Mouse (Mus musculus) spleen, adult 2 months (tissue): ENCODE data around the gene Ube4b. TPM values are rescaled to one million over a fixed set of nuclear protein-coding genes. Genes with fewer than 3 reads are reported as not detected.

Source experiments
- DNase-seq, 2 experiments: peaks; one replicate each; pipeline versions ENCODE4 v3.0.0 to v3.0.0-alpha.2; 2012 to 2021; ENCODE audit warnings: low spot score in 2 of 2, low read depth in 1 of 2
- H3K27ac ChIP-seq: fragments of 200-500 bp; 2 replicates; pipeline ENCODE4 v1.5.1; 2012; ENCODE audit warnings: low read length, inconsistent platforms; ENCODE audit not compliant: insufficient read depth
- H3K27me3 ChIP-seq: fragments of 200-500 bp; 2 replicates; pipeline ENCODE4 v1.6.1; 2012; ENCODE audit warnings: mild to moderate bottlenecking, moderate library complexity, low read length, inconsistent platforms; ENCODE audit not compliant: control insufficient read depth, insufficient read depth
- H3K36me3 ChIP-seq: fragments of 200-500 bp; 2 replicates; pipeline ENCODE4 v1.6.1; 2012; ENCODE audit warnings: mild to moderate bottlenecking, low read length, inconsistent platforms; ENCODE audit not compliant: control insufficient read depth, insufficient read depth
- H3K4me1 ChIP-seq: fragments of 200-500 bp; 2 replicates; pipeline ENCODE4 v1.6.1; 2011; ENCODE audit warnings: inconsistent platforms; ENCODE audit not compliant: control insufficient read depth, insufficient read depth, insufficient read length
- H3K4me3 ChIP-seq: fragments of 200-500 bp; 2 replicates; pipeline ENCODE4 v1.5.1; 2011; ENCODE audit warnings: mild to moderate bottlenecking, inconsistent platforms; ENCODE audit not compliant: insufficient read depth, insufficient read length; ENCODE audit errors: extremely low read depth
- CTCF ChIP-seq: fragments of 200-500 bp; IDR thresholded peaks from 2 replicates; pipeline ENCODE4 v1.5.1; 2011; ENCODE audit warnings: mild to moderate bottlenecking, inconsistent platforms; ENCODE audit not compliant: insufficient read depth, insufficient read length, insufficient replicate concordance; ENCODE audit errors: extremely low read depth
- POLR2A ChIP-seq: fragments of 200-500 bp; IDR thresholded peaks from 2 replicates; pipeline ENCODE4 v1.6.1; 2011; ENCODE audit warnings: low read depth, low read length, inconsistent platforms
- WGBS: fragments of 180-500 bp; shearing (Covaris S2); methylation state at CpG from one replicate; pipeline ENCODE4 v1.1.7; 2018; 5-methylcytosine and 5-hydroxymethylcytosine counted together
- polyA plus RNA-seq: library from polyadenylated mRNA; depleted of rRNA; stranded (reverse); fragments of >200 nt; gene quantifications from 2 replicates; pipeline ENCODE4 v1.2.3, GENCODE M21; 2012

The Ube4b gene
- polyA plus RNA-seq, 1 experiment: 36.6 TPM

DNA sequence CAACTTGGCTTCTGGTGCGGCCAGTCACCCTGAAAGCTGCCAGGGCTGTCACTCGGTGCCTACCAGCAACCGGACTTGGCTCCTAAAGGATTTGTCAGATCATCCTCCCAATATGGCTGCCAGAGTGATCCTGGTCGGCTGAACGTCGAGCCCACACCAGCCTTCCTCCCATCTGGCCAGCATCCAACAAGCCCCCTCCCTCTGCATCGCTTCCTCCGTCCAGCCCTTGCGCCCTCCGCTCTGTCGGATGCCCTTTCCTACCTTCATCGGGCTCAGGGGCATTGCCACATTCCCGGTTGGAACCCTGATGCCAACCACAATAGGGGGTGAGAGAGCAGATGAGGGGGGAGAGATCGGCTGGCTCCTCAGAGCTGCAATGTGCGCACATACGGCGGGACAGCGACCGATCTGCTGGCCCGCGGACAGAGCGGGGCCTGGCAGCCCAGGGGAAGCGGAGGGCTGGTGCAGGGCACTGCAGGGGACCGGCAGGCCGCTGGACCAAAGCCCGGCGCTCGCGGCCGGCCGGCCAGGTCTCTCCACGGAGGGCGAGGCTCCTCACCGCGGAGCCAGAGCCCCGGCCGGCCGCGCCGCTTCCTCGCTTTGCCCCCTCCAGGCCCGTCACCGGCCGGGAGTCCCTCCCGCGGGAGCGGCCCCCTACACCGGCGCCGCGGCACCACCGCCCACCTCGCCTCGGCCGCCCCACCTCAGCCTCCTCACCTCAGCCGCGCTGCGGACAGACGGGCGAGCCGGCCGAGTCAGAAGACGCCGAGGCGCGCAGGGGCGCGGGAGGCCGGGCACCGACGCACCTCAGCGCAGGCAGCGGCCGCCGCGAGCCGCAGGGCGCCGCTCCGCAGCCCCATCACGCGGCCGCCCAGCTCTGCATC, 119.6 kb downstream of the Ube4b start:
- Histone ChIP-seq H3K4me1 (no peaks in the 10 kb centered on the region; the same call in 1 of the 2 replicates), H3K27ac (peak overlapping the region; percentile 67), H3K36me3 (no peaks in the 10 kb centered on the region), H3K27me3 (no peaks in the 10 kb centered on the region; the same call in none of the 2 replicates), H3K4me3 (peak overlapping the region; percentile 85)
- TF ChIP-seq CTCF: no peak
- TF ChIP-seq POLR2A: no peak
- DNase-seq: peak in 1 of 2 experiments; percentile 8
- 2% methylated on average over 76 of the region's 83 CpGs for WGBS

DNA sequence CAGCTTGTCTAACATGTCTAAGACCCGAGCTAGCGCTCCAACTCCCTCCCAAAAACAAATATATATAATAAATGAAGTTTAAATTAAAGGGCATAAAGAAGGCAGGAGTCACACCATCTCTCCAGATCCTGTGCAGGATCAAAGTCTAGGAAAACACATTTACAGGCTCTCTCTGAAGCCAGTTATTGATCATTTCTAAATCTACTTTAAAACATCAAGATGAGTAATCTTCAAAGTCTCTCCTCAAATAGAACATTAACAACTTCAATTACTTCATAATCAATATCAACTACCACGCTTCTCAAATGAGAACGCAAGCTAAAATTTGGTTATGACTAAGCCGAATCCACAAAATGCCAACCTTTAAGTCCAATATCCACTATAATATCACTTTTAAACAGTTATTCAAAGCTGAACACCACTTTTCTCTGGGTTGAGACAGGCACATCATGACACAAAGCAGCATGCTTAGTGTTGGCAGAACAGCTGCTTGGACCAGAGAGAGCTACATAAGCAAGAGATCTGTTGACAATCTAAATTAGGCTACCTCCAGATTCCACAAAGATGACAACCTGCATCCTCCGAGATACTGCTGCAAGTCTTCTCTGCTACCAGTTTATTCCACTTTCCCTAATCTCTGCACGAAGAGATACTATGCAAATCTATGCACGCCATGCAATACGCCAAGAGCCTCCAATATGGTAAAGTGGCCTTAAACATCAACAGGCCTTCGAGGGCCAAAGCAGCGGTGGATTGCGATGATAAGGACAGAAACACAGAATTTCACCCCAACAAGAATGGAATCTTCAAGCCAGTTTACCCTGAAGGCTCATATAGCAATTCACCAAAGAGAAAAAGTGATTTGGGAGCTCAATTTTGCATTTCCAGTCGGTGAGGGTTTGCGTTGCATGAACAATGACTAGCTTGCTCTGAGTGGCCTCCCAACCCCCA, 120.5 kb downstream of the Ube4b start:
- H3K27ac ChIP-seq: no peak overlapping the region
- no peaks in the 10 kb centered on the region; the same call in 1 of the 2 replicates for H3K4me1 ChIP-seq
- no peaks in the 10 kb centered on the region; the same call in none of the 2 replicates for H3K27me3 ChIP-seq
- no peaks in the 10 kb centered on the region for H3K36me3 ChIP-seq
- 73% methylated on average over 14 of the region's 14 CpGs for WGBS
- H3K4me3 ChIP-seq: peak overlapping the region; percentile 85
- DNase-seq: no peak
- TF ChIP-seq CTCF (no peak), POLR2A (no peak)

DNA sequence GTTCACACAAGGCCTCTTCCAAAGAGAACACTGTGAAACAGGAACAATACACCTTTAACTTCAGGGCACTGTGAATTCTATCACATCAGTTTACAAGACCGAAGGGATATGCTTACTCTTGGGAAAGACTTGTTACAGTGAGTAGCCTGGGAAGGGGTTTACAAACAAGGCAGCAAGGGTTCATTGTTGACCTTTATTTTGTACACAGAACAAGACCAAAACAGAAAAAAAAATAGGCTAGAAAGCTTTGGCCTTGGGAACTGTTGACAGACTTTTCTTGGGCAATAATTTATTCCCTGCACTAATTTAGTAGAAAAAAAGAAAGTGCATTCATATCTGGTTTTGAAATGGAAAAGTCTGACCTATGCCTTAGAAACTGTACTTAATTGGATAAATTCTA, 122.1 kb downstream of the Ube4b start:
- WGBS: 81% methylated on average over 1 of the region's 1 CpGs

DNA sequence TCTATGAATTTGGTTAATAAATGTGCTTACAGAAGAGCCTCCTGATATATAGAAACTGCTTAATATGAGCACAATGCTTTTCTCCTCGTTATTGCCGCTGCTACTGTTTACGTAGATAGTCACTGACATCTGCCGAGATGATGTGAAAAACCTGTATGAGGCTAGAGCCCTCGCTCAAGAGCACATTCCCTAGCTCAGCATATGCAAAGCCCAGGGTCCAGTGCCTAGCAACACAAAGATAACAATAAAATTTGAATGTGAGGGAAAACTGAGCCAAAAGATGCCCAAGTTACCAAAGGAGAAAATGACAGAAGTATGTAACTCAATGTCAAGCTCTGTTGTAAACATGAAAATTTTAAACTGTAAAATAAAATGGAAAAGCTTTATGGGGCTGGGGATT, 123.0 kb downstream of the Ube4b start:
- TF ChIP-seq CTCF (no peak), POLR2A (no peak)
- Histone ChIP-seq H3K27me3 (no peaks in the 10 kb centered on the region; the same call in none of the 2 replicates), H3K4me1 (no peaks in the 10 kb centered on the region; the same call in 1 of the 2 replicates), H3K4me3 (no peak overlapping the region), H3K36me3 (no peaks in the 10 kb centered on the region), H3K27ac (no peak overlapping the region)
- 92% methylated on average over 5 of the region's 5 CpGs for WGBS
- DNase-seq: no peak

More for the DNA sequence above, 122.1 kb downstream of the Ube4b start:
- TF ChIP-seq CTCF (no peak), POLR2A (no peak)
- no peaks in the 10 kb centered on the region; the same call in none of the 2 replicates for H3K27me3 ChIP-seq
- H3K27ac ChIP-seq: no peak overlapping the region
- no peaks in the 10 kb centered on the region for H3K36me3 ChIP-seq
- no peaks in the 10 kb centered on the region; the same call in 1 of the 2 replicates for H3K4me1 ChIP-seq
- no peak overlapping the region for H3K4me3 ChIP-seq
- no peak for DNase-seq

GRCm38 (mm10) chr4:149302751-149303150, 123.8 kb downstream of the Ube4b start:
- no peak overlapping the region for H3K27ac ChIP-seq
- DNase-seq: no peak
- H3K36me3 ChIP-seq: no peaks in the 10 kb centered on the region
- 67% methylated on average over 5 of the region's 5 CpGs for WGBS
- TF ChIP-seq POLR2A (no peak), CTCF (no peak)
- no peak overlapping the region for H3K4me3 ChIP-seq
- H3K27me3 ChIP-seq: no peaks in the 10 kb centered on the region; the same call in none of the 2 replicates
- H3K4me1 ChIP-seq: no peaks in the 10 kb centered on the region; the same call in 1 of the 2 replicates

GRCm38 (mm10) chr4:149302136-149302535, 124.4 kb downstream of the Ube4b start:
- Histone ChIP-seq H3K4me1 (no peaks in the 10 kb centered on the region; the same call in 1 of the 2 replicates), H3K36me3 (no peaks in the 10 kb centered on the region), H3K4me3 (no peak overlapping the region), H3K27ac (no peak overlapping the region), H3K27me3 (no peaks in the 10 kb centered on the region; the same call in 1 of the 2 replicates)
- TF ChIP-seq CTCF (no peak), POLR2A (no peak)
- 83% methylated on average over 3 of the region's 3 CpGs for WGBS
- no peak for DNase-seq

- TF ChIP-seq CTCF: no peak
- no peak for TF ChIP-seq POLR2A
- no peak for DNase-seq
- Histone ChIP-seq H3K4me3 (no peak overlapping the region), H3K27me3 (no peaks in the 10 kb centered on the region), H3K27ac (no peak overlapping the region), H3K4me1 (peaks cover 7% of the 10 kb centered on the region; the same call in 1 of the 2 replicates), H3K36me3 (no peaks in the 10 kb centered on the region)
- WGBS: 90% methylated on average over 2 of the region's 2 CpGs
These were observed 130.0 kb downstream of the Ube4b start for GRCm38 (mm10) chr4:149296501-149296900.
